Mouse (Mus musculus) G1E (cell line): ENCODE results near the gene Wfs1.

Source experiments
- CTCF ChIP-seq: IDR thresholded peaks from 2 replicates; pipeline ENCODE4 v1.5.1; 2012; ENCODE audit warnings: low read depth, low read length, inconsistent platforms, mixed read lengths
- GATA1 ChIP-seq: IDR thresholded peaks from 2 replicates; pipeline ENCODE4 v1.6.1; 2012; ENCODE audit warnings: borderline replicate concordance, low read length, inconsistent platforms, mixed read lengths

DNA sequence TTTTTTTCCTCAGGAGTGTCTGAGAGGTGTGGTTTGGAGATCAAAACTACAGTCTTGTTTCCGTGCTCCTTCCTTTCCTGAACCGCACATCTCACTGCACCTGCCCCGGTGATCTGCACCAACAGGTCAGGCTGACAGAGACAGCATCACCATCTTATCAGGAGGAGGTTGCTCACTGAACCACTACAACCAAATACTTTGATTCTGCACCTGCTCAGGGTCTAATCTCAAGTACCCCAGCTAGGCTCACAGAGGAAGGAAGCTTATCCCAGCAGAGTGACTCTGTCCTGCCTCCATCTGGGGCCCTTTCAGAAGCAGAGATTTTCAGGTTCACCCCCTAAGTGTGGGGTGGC is 596 bp upstream of the Wfs1 start:
- TF ChIP-seq CTCF, result no peak
- no peak for TF ChIP-seq GATA1
